Mouse (Mus musculus) lung, embryonic 14.5 days (tissue): ENCODE data around the gene Cuedc2. TPM values are rescaled to one million over a fixed set of nuclear protein-coding genes. Genes with fewer than 3 reads are reported as not detected.

Experiments used
- ATAC-seq: fragments of 200-750 bp; cut with Nextera tagmentation; 2 replicates; pipeline ENCODE4 v1.8.0; 2017; ENCODE audit warnings: mild to moderate bottlenecking, moderate TSS enrichment, moderate library complexity; ENCODE audit not compliant: insufficient read depth
- DNase-seq: peaks from one replicate; pipeline ENCODE4 v3.0.0-alpha.2; 2015
- H3K27ac ChIP-seq: fragments of 300-500 bp; sonication (generic); 2 replicates; pipeline ENCODE4 v1.5.1; 2014; ENCODE audit warnings: low read depth, mild to moderate bottlenecking, moderate library complexity
- H3K27me3 ChIP-seq: fragments of 300-500 bp; sonication (generic); 2 replicates; pipeline ENCODE4 v1.6.1; 2014; ENCODE audit warnings: low read length, control low read depth; ENCODE audit not compliant: insufficient read depth
- H3K36me3 ChIP-seq: fragments of 300-500 bp; sonication (generic); 2 replicates; pipeline ENCODE4 v1.6.1; 2014; ENCODE audit warnings: control low read depth; ENCODE audit not compliant: insufficient read depth
- H3K4me1 ChIP-seq: fragments of 300-500 bp; sonication (generic); 2 replicates; pipeline ENCODE4 v1.6.1; 2014; ENCODE audit warnings: antibody characterized with exemption, control low read depth; ENCODE audit not compliant: insufficient read depth
- H3K4me2 ChIP-seq: fragments of 300-500 bp; sonication (generic); 2 replicates; pipeline ENCODE4 v1.6.1; 2014; ENCODE audit warnings: mild to moderate bottlenecking
- H3K4me3 ChIP-seq: fragments of 300-500 bp; sonication (generic); 2 replicates; pipeline ENCODE4 v1.5.1; 2014; ENCODE audit warnings: low read depth, low read length
- H3K9ac ChIP-seq: fragments of 300-500 bp; sonication (generic); 2 replicates; pipeline ENCODE4 v1.6.1; 2014
- H3K9me3 ChIP-seq: fragments of 300-500 bp; sonication (generic); 2 replicates; pipeline ENCODE4 v1.6.1; 2016; ENCODE audit warnings: low read depth, low read length, control low read depth
- CTCF ChIP-seq: IDR thresholded peaks from 2 replicates; pipeline ENCODE4 v1.5.1; 2016; ENCODE audit warnings: antibody characterized with exemption, low read depth
- WGBS: fragments of 180-500 bp; shearing (Covaris S2); extraction: QIAGEN DNeasy Blood & Tissue Kit; methylation state at CpG from one replicate; pipeline ENCODE4 v1.1.7; 2014; 5-methylcytosine and 5-hydroxymethylcytosine counted together
- polyA plus RNA-seq: library from polyadenylated mRNA; unstranded; fragments of >200 nt; fragmentation: Nextera tagmentation; extraction: Ambion mirVana; gene quantifications from 2 replicates; pipeline ENCODE4 v1.2.1, GENCODE M21; 2014

Gene Cuedc2
- polyA plus RNA-seq, 1 experiment from 2014 or later = 145 TPM

- Histone ChIP-seq H3K36me3 (peaks cover 8% of the 10 kb centered on the region; the same call in 1 of the 2 replicates), H3K4me3 (no peak overlapping the region), H3K27me3 (peaks cover 64% of the 10 kb centered on the region), H3K4me2 (peak overlapping the region; percentile 5; the same call in 1 of the 2 replicates), H3K4me1 (no peaks in the 10 kb centered on the region), H3K9me3 (no peaks in the 10 kb centered on the region), H3K9ac (no peak overlapping the region), H3K27ac (0 out of 2 replicates have a peak overlapping the region, but pooled peaks have one; percentile 21)
- WGBS = 31% methylated on average over 14 of the region's 14 CpGs
- ATAC-seq (no peak), DNase-seq (no peak)
- TF ChIP-seq CTCF = no peak
These were observed 23.4 kb downstream of the Cuedc2 start for GRCm38 (mm10) chr19:46314872-46315742.

- Histone ChIP-seq H3K9ac (no peak overlapping the region), H3K27ac (no peak overlapping the region), H3K4me2 (peak overlapping the region; percentile 31; the same call in 1 of the 2 replicates), H3K36me3 (peaks cover 15% of the 10 kb centered on the region; the same call in 1 of the 2 replicates), H3K4me1 (no peaks in the 10 kb centered on the region), H3K4me3 (no peak overlapping the region), H3K27me3 (peaks cover 54% of the 10 kb centered on the region), H3K9me3 (no peaks in the 10 kb centered on the region)
- 12% methylated on average over 18 of the region's 18 CpGs for WGBS
- DNase-seq (no peak), ATAC-seq (no peak)
- no peak for TF ChIP-seq CTCF
These were observed 24.3 kb downstream of the Cuedc2 start for GRCm38 (mm10) chr19:46314151-46314601.

GRCm38 (mm10) chr19:46313591-46313990 lies 24.9 kb downstream of the Cuedc2 start:
- no peak for TF ChIP-seq CTCF
- Histone ChIP-seq H3K4me3 (no peak overlapping the region), H3K36me3 (peaks cover 15% of the 10 kb centered on the region; the same call in 1 of the 2 replicates), H3K27ac (no peak overlapping the region), H3K4me2 (no peak overlapping the region), H3K9ac (no peak overlapping the region), H3K9me3 (no peaks in the 10 kb centered on the region), H3K4me1 (no peaks in the 10 kb centered on the region), H3K27me3 (peaks cover 48% of the 10 kb centered on the region)
- no peak for DNase-seq
- ATAC-seq = no peak
- WGBS = 65% methylated on average over 6 of the region's 6 CpGs

GRCm38 (mm10) chr19:46313116-46313515 lies 25.4 kb downstream of the Cuedc2 start:
- TF ChIP-seq CTCF = no peak
- 86% methylated on average over 9 of the region's 9 CpGs for WGBS
- H3K4me1 ChIP-seq = no peaks in the 10 kb centered on the region
- no peaks in the 10 kb centered on the region for H3K9me3 ChIP-seq
- DNase-seq (no peak), ATAC-seq (no peak)
- peaks cover 15% of the 10 kb centered on the region; the same call in 1 of the 2 replicates for H3K36me3 ChIP-seq
- H3K27ac ChIP-seq = no peak overlapping the region
- H3K4me3 ChIP-seq = no peak overlapping the region
- H3K9ac ChIP-seq = no peak overlapping the region
- H3K27me3 ChIP-seq = peaks cover 44% of the 10 kb centered on the region
- no peak overlapping the region for H3K4me2 ChIP-seq

- Histone ChIP-seq H3K9ac (no peak overlapping the region), H3K36me3 (peaks cover 15% of the 10 kb centered on the region; the same call in 1 of the 2 replicates), H3K4me3 (no peak overlapping the region), H3K4me1 (no peaks in the 10 kb centered on the region), H3K27ac (no peak overlapping the region), H3K9me3 (no peaks in the 10 kb centered on the region), H3K4me2 (no peak overlapping the region), H3K27me3 (peaks cover 40% of the 10 kb centered on the region)
- TF ChIP-seq CTCF = no peak
- ATAC-seq (no peak), DNase-seq (no peak)
- 88% methylated on average over 21 of the region's 21 CpGs for WGBS
These were observed 25.9 kb downstream of the Cuedc2 start for GRCm38 (mm10) chr19:46312566-46312965.

- TF ChIP-seq CTCF = no peak
- DNase-seq (no peak), ATAC-seq (no peak)
- Histone ChIP-seq H3K27ac (no peak overlapping the region), H3K9ac (no peak overlapping the region), H3K9me3 (no peaks in the 10 kb centered on the region), H3K4me3 (no peak overlapping the region), H3K36me3 (peaks cover 15% of the 10 kb centered on the region; the same call in 1 of the 2 replicates), H3K4me2 (no peak overlapping the region), H3K4me1 (no peaks in the 10 kb centered on the region), H3K27me3 (peaks cover 28% of the 10 kb centered on the region)
- 85% methylated on average over 9 of the region's 9 CpGs for WGBS
These were observed 27.2 kb downstream of the Cuedc2 start for GRCm38 (mm10) chr19:46311341-46311740.

GRCm38 (mm10) chr19:46310312-46310865 lies 28.1 kb downstream of the Cuedc2 start:
- Histone ChIP-seq H3K27ac (no peak overlapping the region), H3K9ac (no peak overlapping the region), H3K9me3 (no peaks in the 10 kb centered on the region), H3K4me3 (no peak overlapping the region), H3K27me3 (peaks cover 22% of the 10 kb centered on the region), H3K4me1 (0 out of 2 replicates have a peak, but pooled peaks cover 3% of the 10 kb centered on the region), H3K36me3 (peaks cover 15% of the 10 kb centered on the region; the same call in 1 of the 2 replicates), H3K4me2 (no peak overlapping the region)
- TF ChIP-seq CTCF = no peak
- DNase-seq (no peak), ATAC-seq (no peak)
- 85% methylated on average over 12 of the region's 12 CpGs for WGBS
